30 mouse cellular contexts compared by ENCODE assay signal in genomic region chr16:10845952-10846351, GRCm38 (mm10). TPM values are rescaled to one million over a fixed set of nuclear protein-coding genes. Genes with fewer than 3 reads are reported as not detected.
DNase-seq lines count a peak whose midpoint lies in the region; ATAC-seq lines count a peak whose summit lies in the region.
"Had no signal": no experiment of that assay in that cellular context is flagged by ENCODE, and none has a peak within 500 bp of the region (broad histone marks: within the 10 kb centered on the region; RNA-seq: fewer than 3 reads in every experiment).

No protein-coding gene starts in this region.

- H3K4me2 ChIP-seq in intestine, embryonic 14.5 days (ENCODE audit: low read length), result no peak overlapping the region
- no peak overlapping the region for H3K4me2 ChIP-seq in intestine, embryonic 15.5 days (replicated peaks)
- H3K4me2 ChIP-seq: embryonic facial prominence, embryonic 12.5 days; embryonic facial prominence, embryonic 15.5 days; hindbrain, embryonic 13.5 days had no signal

- no peaks in the 10 kb centered on the region for H3K9me3 ChIP-seq in intestine, embryonic 14.5 days (ENCODE audit: control insufficient read depth, low read length)
- H3K9me3 ChIP-seq in intestine, embryonic 15.5 days, result no peaks in the 10 kb centered on the region
- H3K9me3 ChIP-seq: embryonic facial prominence, embryonic 12.5 days; embryonic facial prominence, embryonic 15.5 days; heart, embryonic 10.5 days; hindbrain, embryonic 10.5 days; hindbrain, embryonic 13.5 days had no signal

- no peaks in the 10 kb centered on the region for H3K27me3 ChIP-seq in intestine, embryonic 14.5 days (replicated peaks; ENCODE audit: control insufficient read depth, insufficient read depth, low read length)
- H3K27me3 ChIP-seq in intestine, embryonic 15.5 days (replicated peaks), result no peaks in the 10 kb centered on the region
- H3K27me3 ChIP-seq: embryonic facial prominence, embryonic 12.5 days; embryonic facial prominence, embryonic 15.5 days; hindbrain, embryonic 13.5 days had no signal

- 80% methylated on average over 6 of the region's 6 CpGs for WGBS in intestine, embryonic 14.5 days
- WGBS in intestine, embryonic 15.5 days, result 83% methylated on average over 6 of the region's 6 CpGs

- DNase-seq in adrenal gland, adult (ENCODE audit: inconsistent age in 2 of 2, low spot score in 1 of 2), result peak; percentile 69 to 78
- DNase-seq in adrenal gland, postnatal 10 days, result no peak
- DNase-seq in cerebellum, adult 9-10 months, result peak; percentile 36
- DNase-seq in intestine, embryonic 14.5 days (ENCODE audit: low spot score), result no peak

- H3K9ac ChIP-seq in intestine, embryonic 14.5 days (ENCODE audit: low read length), result no peak overlapping the region
- no peak overlapping the region for H3K9ac ChIP-seq in intestine, embryonic 15.5 days
- H3K9ac ChIP-seq: embryonic facial prominence, embryonic 12.5 days; embryonic facial prominence, embryonic 15.5 days; forebrain, postnatal 0 days; hindbrain, embryonic 13.5 days had no signal

- H3K27ac ChIP-seq in intestine, embryonic 14.5 days (ENCODE audit: low read depth), result no peak overlapping the region
- H3K27ac ChIP-seq in intestine, embryonic 15.5 days, result no peak overlapping the region
- H3K27ac ChIP-seq: embryonic facial prominence, embryonic 12.5 days; embryonic facial prominence, embryonic 15.5 days; heart, adult 2 months; heart, embryonic 10.5 days; hindbrain, embryonic 10.5 days; hindbrain, embryonic 13.5 days had no signal

- no peaks in the 10 kb centered on the region for H3K36me3 ChIP-seq in intestine, embryonic 14.5 days (ENCODE audit: control insufficient read depth, insufficient read depth, low read length)
- no peaks in the 10 kb centered on the region for H3K36me3 ChIP-seq in intestine, embryonic 15.5 days
- H3K36me3 ChIP-seq: embryonic facial prominence, embryonic 12.5 days; embryonic facial prominence, embryonic 15.5 days; heart, embryonic 10.5 days; hindbrain, embryonic 13.5 days had no signal

- no peak for ATAC-seq in cerebellum, adult (ENCODE audit: insufficient number of reproducible peaks, low FRiP score, low TSS enrichment)
- 0 out of 2 replicates have a peak, but pooled peaks have one; percentile 9 for ATAC-seq in intestine, embryonic 14.5 days (replicated peaks; ENCODE audit: low FRiP score, low TSS enrichment, low read depth)
- ATAC-seq in intestine, embryonic 15.5 days, result no peak

- H3K4me1 ChIP-seq in intestine, embryonic 14.5 days (replicated peaks; ENCODE audit: control insufficient read depth, insufficient read depth, low read length), result peaks cover 19% of the 10 kb centered on the region
- H3K4me1 ChIP-seq in intestine, embryonic 15.5 days (replicated peaks), result peaks cover 26% of the 10 kb centered on the region

- no peak overlapping the region for H3K4me3 ChIP-seq in intestine, embryonic 14.5 days (ENCODE audit: low read depth, low read length)
- no peak overlapping the region for H3K4me3 ChIP-seq in intestine, embryonic 15.5 days (replicated peaks)
- H3K4me3 ChIP-seq: embryonic facial prominence, embryonic 12.5 days; embryonic facial prominence, embryonic 15.5 days; heart, adult 2 months; heart, embryonic 10.5 days; hindbrain, embryonic 10.5 days; hindbrain, embryonic 13.5 days had no signal

RNA-seq across cellular contexts. Expression of gene Rmi2, which starts 11.1 kb away (rescaled TPM):
- total RNA-seq in adrenal gland, postnatal 10 days (2021), result 1 to 10 TPM; 1.6 to 1.8 TPM
- polyA plus RNA-seq in intestine, embryonic 14.5 days (2014; fragmentation: Nextera tagmentation; extraction: Ambion mirVana), result 3.7 and 3.9 TPM in 2 replicates
- polyA plus RNA-seq in intestine, embryonic 15.5 days (2015; fragmentation: Nextera tagmentation; extraction: Ambion mirVana), result 2.8 and 4.1 TPM in 2 replicates

RNA-seq across cellular contexts. Expression of gene Gm11172, which starts 33.2 kb away (rescaled TPM):
- not detected for total RNA-seq in adrenal gland, postnatal 10 days (2021)
- polyA plus RNA-seq in intestine, embryonic 14.5 days (2014; fragmentation: Nextera tagmentation; extraction: Ambion mirVana), result not detected in 2 replicates
- polyA plus RNA-seq in intestine, embryonic 15.5 days (2015; fragmentation: Nextera tagmentation; extraction: Ambion mirVana), result not detected in 2 replicates
- total RNA-seq: adrenal gland, adult 8-10 months; common myeloid progenitor, adult 5-6 weeks; ES-E14; forebrain, postnatal 0 days; gastrocnemius, adult 8-10 months; gastrocnemius, postnatal 36 days; granulocyte monocyte progenitor cell, adult 5-6 weeks; heart, adult 2 months; heart, postnatal 36 days had no signal
- polyA plus RNA-seq: activated CD4-positive, CD25-positive, alpha-beta regulatory T cell, adult 4 months; brain, embryonic 14.5 days; embryonic facial prominence, embryonic 12.5 days; embryonic facial prominence, embryonic 15.5 days; forebrain, embryonic 11.5 days; forebrain, embryonic 14.5 days; forebrain, postnatal 0 days; frontal cortex, adult 2 months; heart, adult 2 months; heart, embryonic 10.5 days; heart, embryonic 14.5 days; heart, postnatal 0 days; hindbrain, embryonic 10.5 days; hindbrain, embryonic 13.5 days; hindbrain, embryonic 16.5 days; intestine, postnatal 0 days; kidney, adult 2 months had no signal

RNA-seq across cellular contexts. Expression of gene Prm1, which starts 40.3 kb away (rescaled TPM):
- total RNA-seq in adrenal gland, postnatal 10 days (2021), result not detected
- not detected in 2 replicates for polyA plus RNA-seq in intestine, embryonic 14.5 days (2014; fragmentation: Nextera tagmentation; extraction: Ambion mirVana)
- polyA plus RNA-seq in intestine, embryonic 15.5 days (2015; fragmentation: Nextera tagmentation; extraction: Ambion mirVana), result not detected in 2 replicates
- total RNA-seq: adrenal gland, adult 8-10 months; common myeloid progenitor, adult 5-6 weeks; ES-E14; forebrain, postnatal 0 days; gastrocnemius, adult 8-10 months; gastrocnemius, postnatal 36 days; granulocyte monocyte progenitor cell, adult 5-6 weeks; heart, adult 2 months; heart, postnatal 36 days had no signal
- polyA plus RNA-seq: brain, embryonic 14.5 days; embryonic facial prominence, embryonic 12.5 days; embryonic facial prominence, embryonic 15.5 days; forebrain, embryonic 11.5 days; forebrain, embryonic 14.5 days; forebrain, postnatal 0 days; frontal cortex, adult 2 months; heart, embryonic 10.5 days; heart, embryonic 14.5 days; heart, postnatal 0 days; hindbrain, embryonic 10.5 days; hindbrain, embryonic 13.5 days; hindbrain, embryonic 16.5 days; intestine, postnatal 0 days had no signal

RNA-seq across cellular contexts. Expression of gene Prm2, which starts 50.0 kb away (rescaled TPM):
- not detected for total RNA-seq in adrenal gland, postnatal 10 days (2021)
- polyA plus RNA-seq in intestine, embryonic 14.5 days (2014; fragmentation: Nextera tagmentation; extraction: Ambion mirVana), result not detected in 2 replicates
- not detected in 2 replicates for polyA plus RNA-seq in intestine, embryonic 15.5 days (2015; fragmentation: Nextera tagmentation; extraction: Ambion mirVana)
- total RNA-seq: adrenal gland, adult 8-10 months; common myeloid progenitor, adult 5-6 weeks; ES-E14; forebrain, postnatal 0 days; gastrocnemius, adult 8-10 months; gastrocnemius, postnatal 36 days; granulocyte monocyte progenitor cell, adult 5-6 weeks; heart, adult 2 months; heart, postnatal 36 days had no signal
- polyA plus RNA-seq: activated CD4-positive, CD25-positive, alpha-beta regulatory T cell, adult 4 months; brain, embryonic 14.5 days; embryonic facial prominence, embryonic 12.5 days; embryonic facial prominence, embryonic 15.5 days; forebrain, embryonic 11.5 days; forebrain, embryonic 14.5 days; forebrain, postnatal 0 days; frontal cortex, adult 2 months; heart, embryonic 10.5 days; heart, embryonic 14.5 days; heart, postnatal 0 days; hindbrain, embryonic 10.5 days; hindbrain, embryonic 13.5 days; hindbrain, embryonic 16.5 days; intestine, postnatal 0 days had no signal

RNA-seq across cellular contexts. Expression of gene Prm3, which starts 55.2 kb away (rescaled TPM):
- total RNA-seq in adrenal gland, postnatal 10 days (2021), result not detected
- not detected in 2 replicates for polyA plus RNA-seq in intestine, embryonic 14.5 days (2014; fragmentation: Nextera tagmentation; extraction: Ambion mirVana)
- not detected in 2 replicates for polyA plus RNA-seq in intestine, embryonic 15.5 days (2015; fragmentation: Nextera tagmentation; extraction: Ambion mirVana)
- total RNA-seq: adrenal gland, adult 8-10 months; common myeloid progenitor, adult 5-6 weeks; ES-E14; forebrain, postnatal 0 days; gastrocnemius, adult 8-10 months; gastrocnemius, postnatal 36 days; granulocyte monocyte progenitor cell, adult 5-6 weeks; heart, adult 2 months; heart, postnatal 36 days had no signal
- polyA plus RNA-seq: activated CD4-positive, CD25-positive, alpha-beta regulatory T cell, adult 4 months; brain, embryonic 14.5 days; embryonic facial prominence, embryonic 12.5 days; embryonic facial prominence, embryonic 15.5 days; forebrain, embryonic 11.5 days; forebrain, embryonic 14.5 days; forebrain, postnatal 0 days; frontal cortex, adult 2 months; heart, embryonic 10.5 days; heart, embryonic 14.5 days; heart, postnatal 0 days; hindbrain, embryonic 10.5 days; hindbrain, embryonic 13.5 days; hindbrain, embryonic 16.5 days; intestine, postnatal 0 days; kidney, adult 2 months had no signal

Comparison
In these comparisons a context has a peak if more than half of its experiments do, and no peak if none do; other contexts are left out.
1. DNase-seq: peak in adrenal gland, adult (2 of 2) and cerebellum, adult 9-10 months (single experiment); none in adrenal gland, postnatal 10 days (single experiment) and intestine, embryonic 14.5 days (single experiment).